Mouse (Mus musculus) limb, embryonic 13.5 days (tissue): ENCODE measurements around the gene Cpxm2. TPM values are rescaled to one million over a fixed set of nuclear protein-coding genes. Genes with fewer than 3 reads are reported as not detected.

ENCODE experiments used
- ATAC-seq: fragments of 200-750 bp; cut with Nextera tagmentation; 2 replicates; pipeline ENCODE4 v1.8.0; 2017; ENCODE audit warnings: low read depth, moderate number of reproducible peaks, moderate TSS enrichment; ENCODE audit not compliant: low FRiP score
- H3K27ac ChIP-seq: fragments of 300-500 bp; sonication (generic); 2 replicates; pipeline ENCODE4 v1.5.1; 2015; ENCODE audit warnings: inconsistent platforms, mild to moderate bottlenecking, moderate library complexity
- H3K27me3 ChIP-seq: fragments of 300-500 bp; sonication (generic); 2 replicates; pipeline ENCODE4 v1.6.1; 2015; ENCODE audit warnings: mild to moderate bottlenecking, inconsistent platforms
- H3K36me3 ChIP-seq: fragments of 300-500 bp; sonication (generic); 2 replicates; pipeline ENCODE4 v1.6.1; 2015; ENCODE audit warnings: inconsistent platforms, mild to moderate bottlenecking, moderate library complexity
- H3K4me1 ChIP-seq: fragments of 300-500 bp; sonication (generic); 2 replicates; pipeline ENCODE4 v1.6.1; 2015; ENCODE audit warnings: inconsistent platforms
- H3K4me2 ChIP-seq: fragments of 300-500 bp; sonication (generic); replicated peaks from 2 replicates; pipeline ENCODE4 v1.6.1; 2015; ENCODE audit warnings: inconsistent platforms, mild to moderate bottlenecking, moderate library complexity
- H3K4me3 ChIP-seq: fragments of 300-500 bp; sonication (generic); 2 replicates; pipeline ENCODE4 v1.5.1; 2015; ENCODE audit warnings: moderate library complexity, mild to moderate bottlenecking, inconsistent platforms
- H3K9ac ChIP-seq: fragments of 300-500 bp; sonication (generic); 2 replicates; pipeline ENCODE4 v1.6.1; 2015; ENCODE audit warnings: mild to moderate bottlenecking, inconsistent platforms
- H3K9me3 ChIP-seq: fragments of 300-500 bp; sonication (generic); 2 replicates; pipeline ENCODE4 v1.6.1; 2016; ENCODE audit warnings: inconsistent platforms
- WGBS: fragments of 180-500 bp; shearing (Covaris S2); methylation state at CpG from one replicate; pipeline ENCODE4 v1.1.7; 2015; 5-methylcytosine and 5-hydroxymethylcytosine counted together
- polyA plus RNA-seq: library from polyadenylated mRNA; unstranded; fragments of >200 nt; fragmentation: Nextera tagmentation; extraction: Ambion mirVana; gene quantifications from 2 replicates; pipeline ENCODE4 v1.2.1, GENCODE M21; 2015

Cpxm2 gene
- polyA plus RNA-seq, 1 experiment from 2014 or later, result 16.7 TPM

- H3K4me3 ChIP-seq, result no peak overlapping the region
- H3K9me3 ChIP-seq, result no peaks in the 10 kb centered on the region
- no peak overlapping the region for H3K4me2 ChIP-seq
- no peak overlapping the region for H3K27ac ChIP-seq
- no peaks in the 10 kb centered on the region for H3K27me3 ChIP-seq
- ATAC-seq, result no peak
- peaks cover 19% of the 10 kb centered on the region; the same call in 1 of the 2 replicates for H3K4me1 ChIP-seq
- H3K9ac ChIP-seq, result no peak overlapping the region
- 83% methylated on average over 5 of the region's 5 CpGs for WGBS
- H3K36me3 ChIP-seq, result no peaks in the 10 kb centered on the region
Observed at GRCm38 (mm10) chr7:132013970-132014369, 140.6 kb downstream of the Cpxm2 start.

GRCm38 (mm10) chr7:132012969-132013679 is 141.4 kb downstream of the Cpxm2 start:
- 38% methylated on average over 1 of the region's 1 CpGs for WGBS
- no peak for ATAC-seq
- Histone ChIP-seq H3K4me3 (no peak overlapping the region), H3K27ac (no peak overlapping the region), H3K36me3 (no peaks in the 10 kb centered on the region), H3K27me3 (no peaks in the 10 kb centered on the region), H3K9me3 (no peaks in the 10 kb centered on the region), H3K9ac (no peak overlapping the region), H3K4me2 (no peak overlapping the region), H3K4me1 (peaks cover 21% of the 10 kb centered on the region; the same call in 1 of the 2 replicates)

GRCm38 (mm10) chr7:132009002-132009401 is 145.5 kb downstream of the Cpxm2 start:
- 51% methylated on average over 7 of the region's 7 CpGs for WGBS
- no peak overlapping the region for H3K4me2 ChIP-seq
- no peak overlapping the region for H3K4me3 ChIP-seq
- peaks cover 11% of the 10 kb centered on the region; the same call in 1 of the 2 replicates for H3K4me1 ChIP-seq
- H3K27me3 ChIP-seq, result no peaks in the 10 kb centered on the region
- no peaks in the 10 kb centered on the region for H3K36me3 ChIP-seq
- H3K9ac ChIP-seq, result no peak overlapping the region
- no peaks in the 10 kb centered on the region for H3K9me3 ChIP-seq
- no peak for ATAC-seq
- no peak overlapping the region for H3K27ac ChIP-seq

GRCm38 (mm10) chr7:132005996-132006696 is 148.4 kb downstream of the Cpxm2 start:
- H3K27me3 ChIP-seq, result no peaks in the 10 kb centered on the region
- ATAC-seq, result no peak
- H3K9ac ChIP-seq, result no peak overlapping the region
- H3K27ac ChIP-seq, result no peak overlapping the region
- no peaks in the 10 kb centered on the region for H3K36me3 ChIP-seq
- H3K4me2 ChIP-seq, result no peak overlapping the region
- H3K4me1 ChIP-seq, result peaks cover 8% of the 10 kb centered on the region; the same call in 1 of the 2 replicates
- no peak overlapping the region for H3K4me3 ChIP-seq
- WGBS, result 47% methylated on average over 14 of the region's 14 CpGs
- H3K9me3 ChIP-seq, result no peaks in the 10 kb centered on the region

GRCm38 (mm10) chr7:131992873-131993272 is 161.7 kb downstream of the Cpxm2 start:
- H3K4me3 ChIP-seq, result no peak overlapping the region
- H3K27ac ChIP-seq, result no peak overlapping the region
- no peaks in the 10 kb centered on the region for H3K9me3 ChIP-seq
- H3K36me3 ChIP-seq, result no peaks in the 10 kb centered on the region
- H3K4me1 ChIP-seq, result no peaks in the 10 kb centered on the region
- WGBS, result 66% methylated on average over 3 of the region's 3 CpGs
- H3K27me3 ChIP-seq, result no peaks in the 10 kb centered on the region
- no peak overlapping the region for H3K9ac ChIP-seq
- ATAC-seq, result no peak
- no peak overlapping the region for H3K4me2 ChIP-seq

- no peaks in the 10 kb centered on the region for H3K27me3 ChIP-seq
- ATAC-seq, result no peak
- H3K4me2 ChIP-seq, result no peak overlapping the region
- WGBS, result 54% methylated on average over 1 of the region's 1 CpGs
- H3K4me3 ChIP-seq, result no peak overlapping the region
- no peaks in the 10 kb centered on the region for H3K36me3 ChIP-seq
- H3K27ac ChIP-seq, result no peak overlapping the region
- H3K4me1 ChIP-seq, result no peaks in the 10 kb centered on the region
- no peak overlapping the region for H3K9ac ChIP-seq
- H3K9me3 ChIP-seq, result no peaks in the 10 kb centered on the region
Observed at GRCm38 (mm10) chr7:131992226-131992625, 162.3 kb downstream of the Cpxm2 start.

GRCm38 (mm10) chr7:131989056-131989455 is 165.5 kb downstream of the Cpxm2 start:
- no peaks in the 10 kb centered on the region for H3K36me3 ChIP-seq
- WGBS, result 21% methylated on average over 6 of the region's 6 CpGs
- no peak overlapping the region for H3K4me3 ChIP-seq
- no peaks in the 10 kb centered on the region for H3K9me3 ChIP-seq
- ATAC-seq, result no peak
- no peak overlapping the region for H3K27ac ChIP-seq
- no peak overlapping the region for H3K4me2 ChIP-seq
- H3K27me3 ChIP-seq, result no peaks in the 10 kb centered on the region
- no peak overlapping the region for H3K9ac ChIP-seq
- peaks cover 3% of the 10 kb centered on the region; the same call in 1 of the 2 replicates for H3K4me1 ChIP-seq

Other genes starting within 250 kb of the Cpxm2 start
- not detected in 2 replicates for gene Gpr26, start 188.3 kb downstream of the Cpxm2 start, polyA plus RNA-seq
- gene Chst15, start 162.5 kb upstream of the Cpxm2 start, polyA plus RNA-seq, result 23.6 and 24.3 TPM in 2 replicates